Comparison of ENCODE assay signal across 8 mouse cellular contexts in genomic region chr3:89519894-89520293, GRCm38 (mm10). TPM values are rescaled to one million over a fixed set of nuclear protein-coding genes. Genes with fewer than 3 reads are reported as not detected.
DNase-seq lines count a peak whose midpoint lies in the region; ATAC-seq and TF ChIP-seq lines count a peak whose summit lies in the region.

Gene Kcnn3, plus strand, starts transcription at chr3:89520164.

- peak within 1 kb of the TSS; percentile 16; the same call in 1 of the 2 replicates for H3K27ac ChIP-seq in embryonic facial prominence, embryonic 13.5 days
- no peak within 1 kb of the TSS for H3K27ac ChIP-seq in heart, adult 2 months

- H3K27me3 ChIP-seq in embryonic facial prominence, embryonic 13.5 days = peaks cover 43% of the 10 kb centered on the region
- H3K27me3 ChIP-seq in heart, adult 2 months (ENCODE audit: control insufficient read depth, insufficient read depth, low read length) = 0 out of 2 replicates have a peak, but pooled peaks cover 7% of the 10 kb centered on the region

- TF ChIP-seq CTCF in heart, adult 2 months (IDR thresholded peaks at IDR 0.05) = no peak

- peak within 1 kb of the TSS; percentile 45 for H3K4me3 ChIP-seq in embryonic facial prominence, embryonic 13.5 days
- H3K4me3 ChIP-seq in heart, adult 2 months = peak within 1 kb of the TSS; percentile 43

- peak within 1 kb of the TSS; percentile 65 for H3K9ac ChIP-seq in embryonic facial prominence, embryonic 13.5 days
- peak within 1 kb of the TSS; percentile 21 for H3K9ac ChIP-seq in heart, adult 2 months (ENCODE audit: low read depth, low read length)

- peaks cover 36% of the 10 kb centered on the region for H3K4me1 ChIP-seq in embryonic facial prominence, embryonic 13.5 days
- 0 out of 2 replicates have a peak, but pooled peaks cover 1% of the 10 kb centered on the region for H3K4me1 ChIP-seq in heart, adult 2 months (ENCODE audit: control insufficient read depth, insufficient read depth, low read length)

- 0% methylated on average over 15 of the region's 15 CpGs for WGBS in embryonic facial prominence, embryonic 13.5 days
- 0% methylated on average over 15 of the region's 15 CpGs for WGBS in heart, adult 2 months

- peak; percentile 81 for TF ChIP-seq POLR2A in heart, adult 2 months (IDR thresholded peaks at IDR 0.05; ENCODE audit: insufficient read depth, low read depth, low read length)

- H3K36me3 ChIP-seq in embryonic facial prominence, embryonic 13.5 days = no peaks in the 10 kb centered on the region
- H3K36me3 ChIP-seq in heart, adult 2 months (ENCODE audit: control insufficient read depth, insufficient read depth, low read length) = no peaks in the 10 kb centered on the region

- H3K79me2 ChIP-seq in heart, adult 2 months (replicated peaks; ENCODE audit: control insufficient read depth, insufficient read depth, low read length) = no peaks in the 10 kb centered on the region

- peak; percentile 82 for ATAC-seq in embryonic facial prominence, embryonic 13.5 days (ENCODE audit: insufficient number of reproducible peaks, insufficient read depth, low FRiP score, low TSS enrichment, low read depth)

- intact Hi-C loops in heart, adult 2 months (cut with DNase I) = no loop called here
- intact Hi-C loops in left cerebral cortex, postnatal 36 days (cut with DNase I) = loop anchor here (5.0 kb wide), 1 partner anchor 72 kb away; no protein-coding TSS in a partner anchor

- peaks cover 5% of the 10 kb centered on the region; the same call in 1 of the 2 replicates for H3K9me3 ChIP-seq in embryonic facial prominence, embryonic 13.5 days

- no peak for TF ChIP-seq EP300 in heart, adult 2 months (IDR thresholded peaks at IDR 0.05; ENCODE audit: insufficient read depth, low read depth, low read length)

- peak; percentile 26 for DNase-seq in thymus, postnatal 14 days
- DNase-seq in thymus, postnatal 10 days (ENCODE audit: low spot score in 2 of 2) = no peak
- DNase-seq in heart, adult 2 months = peak; percentile 86 to 87
- peak; percentile 83 for DNase-seq in kidney, adult 18-20 months
- peak; percentile 78 to 84 for DNase-seq in left cerebral cortex, postnatal 36 days (ENCODE audit: low spot score in 2 of 2)
- DNase-seq in mesoderm, embryonic 11.5 days (ENCODE audit: low read depth, low spot score) = peak; percentile 91
- peak; percentile 84 to 86 for DNase-seq in right cerebral cortex, postnatal 36 days (ENCODE audit: low spot score in 2 of 2)

- peak within 1 kb of the TSS; percentile 91 for H3K4me2 ChIP-seq in embryonic facial prominence, embryonic 13.5 days

RNA-seq across cellular contexts. Expression of gene Kcnn3, which starts in this region (rescaled TPM):
- polyA plus RNA-seq in embryonic facial prominence, embryonic 13.5 days (2015; fragmentation: Nextera tagmentation; extraction: Ambion mirVana) = 1.5 and 1.7 TPM in 2 replicates
- total RNA-seq in heart, adult 2 months (2021) = 1 to 10 TPM; 2.0 to 3.3 TPM
- 0.84 and 2.0 TPM in 2 replicates for polyA plus RNA-seq in heart, adult 2 months (2012; rRNA removed)
- 10 to 100 TPM; 16.4 to 23.5 TPM for total RNA-seq in left cerebral cortex, postnatal 36 days (2021)

Comparison
In these comparisons a context has a peak if more than half of its experiments do, and no peak if none do; other contexts are left out.
1. RNA of gene Kcnn3 (total RNA-seq): 16.4 to 23.5 TPM in left cerebral cortex, postnatal 36 days; 2.0 to 3.3 TPM in heart, adult 2 months; every median in the first group is over 4 times any median in the second.
2. DNase-seq: peak in thymus, postnatal 14 days (single experiment), heart, adult 2 months (2 of 2), kidney, adult 18-20 months (single experiment), left cerebral cortex, postnatal 36 days (2 of 2), mesoderm, embryonic 11.5 days (single experiment) and right cerebral cortex, postnatal 36 days (2 of 2); none in thymus, postnatal 10 days (0 of 2).